Mouse (Mus musculus): ENCODE data around the gene Anxa6. TPM values are rescaled to one million over a fixed set of nuclear protein-coding genes. Genes with fewer than 3 reads are reported as not detected.

Gene Anxa6
- polyA plus RNA-seq, 1 experiment, result 722 TPM

GRCm38 (mm10) chr11:55032286-55032685 is 959 bp downstream of the Anxa6 start:
- H3ac ChIP-seq (ENCODE audit: control insufficient read depth, insufficient read length), result peak overlapping the region; percentile 79
- H3K27me3 ChIP-seq (ENCODE audit: control insufficient read depth, insufficient read depth, insufficient read length), result no peaks in the 10 kb centered on the region
- H3K4me2 ChIP-seq (ENCODE audit: low read depth), result peak overlapping the region; percentile 96
- peak overlapping the region; percentile 95 for H3K4me3 ChIP-seq
- peaks cover 56% of the 10 kb centered on the region for H3K79me2 ChIP-seq (ENCODE audit: control insufficient read depth, insufficient read depth)
- peaks cover 10% of the 10 kb centered on the region for H3K36me3 ChIP-seq (ENCODE audit: control insufficient read depth, insufficient read depth)
- peak; percentile 87 for TF ChIP-seq SRF (IDR thresholded peaks at IDR 0.05; ENCODE audit: control insufficient read depth, insufficient read length, low read depth)
- no peak for TF ChIP-seq TCF3 (IDR thresholded peaks at IDR 0.05; ENCODE audit: insufficient read length, low read depth)

DNA sequence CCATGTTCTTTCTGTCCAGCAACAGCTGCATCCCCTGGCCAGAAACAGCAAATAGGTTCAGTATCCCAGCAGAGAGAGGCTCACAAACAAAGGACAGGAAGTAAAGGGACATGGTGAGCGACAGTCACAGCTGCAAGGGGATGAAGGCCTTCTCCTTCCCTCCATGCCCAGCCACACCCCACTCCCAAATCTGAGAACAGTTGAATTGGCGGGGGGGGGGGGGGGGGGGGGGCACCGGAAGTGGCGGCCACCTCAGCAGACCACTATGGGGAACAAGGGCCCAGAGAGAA is 1.3 kb downstream of the Anxa6 start:
- peaks cover 60% of the 10 kb centered on the region for H3K79me2 ChIP-seq (ENCODE audit: control insufficient read depth, insufficient read depth)
- H3K4me3 ChIP-seq, result peak overlapping the region; percentile 95
- peak overlapping the region; percentile 96 for H3K4me2 ChIP-seq (ENCODE audit: low read depth)
- no peaks in the 10 kb centered on the region for H3K27me3 ChIP-seq (ENCODE audit: control insufficient read depth, insufficient read depth, insufficient read length)
- H3ac ChIP-seq (ENCODE audit: control insufficient read depth, insufficient read length), result no peak overlapping the region
- TF ChIP-seq POLR2AphosphoS2 (IDR thresholded peaks at IDR 0.05; ENCODE audit: insufficient read length, low read depth) (peak; percentile 35), TCF12 (IDR thresholded peaks at IDR 0.05; ENCODE audit: insufficient read depth, poor library complexity, severe bottlenecking) (peak; percentile 63), SRF (IDR thresholded peaks at IDR 0.05; ENCODE audit: control insufficient read depth, insufficient read length, low read depth) (no peak), MAX (IDR thresholded peaks at IDR 0.05; ENCODE audit: low read depth) (no peak), MYOD1 (IDR thresholded peaks at IDR 0.05; ENCODE audit: control insufficient read depth in 1 of 3, insufficient read length in 2 of 3, low read depth in 2 of 3) (peak; percentile 80 to 98 (median 98)), E2F4 (IDR thresholded peaks at IDR 0.05; ENCODE audit: insufficient read depth) (no peak), REST (IDR thresholded peaks at IDR 0.05; ENCODE audit: insufficient read depth, insufficient read length) (no peak), USF1 (IDR thresholded peaks at IDR 0.05; ENCODE audit: low read depth) (no peak), TCF3 (IDR thresholded peaks at IDR 0.05; ENCODE audit: insufficient read length, low read depth) (peak; percentile 87), MYOG (IDR thresholded peaks at IDR 0.05; ENCODE audit: control insufficient read depth in 1 of 3, insufficient read depth in 1 of 3, insufficient read length in 2 of 3, low read depth in 2 of 3) (peak in 1 of 3 experiments; percentile 73), POLR2A (IDR thresholded peaks at IDR 0.05; ENCODE audit: insufficient read length, low read depth) (peak; percentile 43), CEBPB (IDR thresholded peaks at IDR 0.05; ENCODE audit: insufficient read depth, poor library complexity, severe bottlenecking) (no peak)
- H3K36me3 ChIP-seq (ENCODE audit: control insufficient read depth, insufficient read depth), result peaks cover 10% of the 10 kb centered on the region

DNA sequence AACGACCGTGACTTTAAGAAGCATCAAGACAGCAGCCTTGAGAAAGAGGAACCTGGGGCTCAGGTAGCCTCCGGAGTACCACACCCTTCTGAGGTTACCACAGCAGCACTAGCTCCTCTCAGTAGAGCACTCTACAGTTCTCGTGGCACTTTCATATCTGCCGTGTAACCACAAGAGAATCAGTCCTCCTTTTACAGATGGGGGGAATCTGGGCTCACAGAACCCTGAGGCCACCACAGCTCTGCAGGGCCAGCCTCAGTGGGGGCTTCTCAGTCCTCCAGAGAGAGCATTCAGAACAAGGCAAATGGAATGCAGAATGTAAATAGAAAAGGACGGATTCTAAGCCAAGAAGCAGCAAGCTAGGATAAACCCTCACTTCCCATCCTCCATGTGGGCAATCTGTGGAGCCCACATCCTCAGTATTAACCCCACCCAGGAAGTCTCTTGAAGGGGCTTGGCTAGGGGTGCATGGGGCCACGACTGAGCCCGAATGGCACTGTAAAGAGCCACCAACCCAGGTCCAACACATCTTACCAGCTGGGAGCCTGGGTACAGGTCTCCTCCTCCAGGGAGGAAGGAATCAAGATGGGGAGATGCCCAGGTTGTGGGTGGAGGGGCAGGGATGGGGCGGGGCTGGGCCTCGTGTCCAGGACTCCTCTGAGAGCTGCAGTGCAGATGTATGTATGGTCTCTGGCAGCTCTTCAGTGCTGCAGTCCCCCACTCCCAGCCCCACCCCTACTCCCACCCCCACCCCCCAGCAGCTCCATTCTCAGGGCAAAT is 1.8 kb downstream of the Anxa6 start:
- Histone ChIP-seq H3K79me2 (ENCODE audit: control insufficient read depth, insufficient read depth) (peaks cover 65% of the 10 kb centered on the region), H3K36me3 (ENCODE audit: control insufficient read depth, insufficient read depth) (peaks cover 12% of the 10 kb centered on the region), H3K4me2 (ENCODE audit: low read depth) (peak overlapping the region; percentile 96), H3K4me3 (peak overlapping the region; percentile 95), H3K27me3 (ENCODE audit: control insufficient read depth, insufficient read depth, insufficient read length) (no peaks in the 10 kb centered on the region), H3ac (ENCODE audit: control insufficient read depth, insufficient read length) (no peak overlapping the region)
- TF ChIP-seq CEBPB (IDR thresholded peaks at IDR 0.05; ENCODE audit: insufficient read depth, poor library complexity, severe bottlenecking) (no peak), TCF12 (IDR thresholded peaks at IDR 0.05; ENCODE audit: insufficient read depth, poor library complexity, severe bottlenecking) (no peak), MYOG (IDR thresholded peaks at IDR 0.05; ENCODE audit: control insufficient read depth in 1 of 3, insufficient read depth in 1 of 3, insufficient read length in 2 of 3, low read depth in 2 of 3) (no peak), POLR2A (IDR thresholded peaks at IDR 0.05; ENCODE audit: insufficient read length, low read depth) (no peak), MAX (IDR thresholded peaks at IDR 0.05; ENCODE audit: low read depth) (no peak), REST (IDR thresholded peaks at IDR 0.05; ENCODE audit: insufficient read depth, insufficient read length) (no peak), USF1 (IDR thresholded peaks at IDR 0.05; ENCODE audit: low read depth) (no peak), E2F4 (IDR thresholded peaks at IDR 0.05; ENCODE audit: insufficient read depth) (no peak), SRF (IDR thresholded peaks at IDR 0.05; ENCODE audit: control insufficient read depth, insufficient read length, low read depth) (no peak), TCF3 (IDR thresholded peaks at IDR 0.05; ENCODE audit: insufficient read length, low read depth) (no peak), MYOD1 (IDR thresholded peaks at IDR 0.05; ENCODE audit: control insufficient read depth in 1 of 3, insufficient read length in 2 of 3, low read depth in 2 of 3) (no peak), POLR2AphosphoS2 (IDR thresholded peaks at IDR 0.05; ENCODE audit: insufficient read length, low read depth) (no peak)

GRCm38 (mm10) chr11:55028509-55028908 is 4.7 kb downstream of the Anxa6 start:
- peaks cover 94% of the 10 kb centered on the region for H3K79me2 ChIP-seq (ENCODE audit: control insufficient read depth, insufficient read depth)
- H3K36me3 ChIP-seq (ENCODE audit: control insufficient read depth, insufficient read depth), result peaks cover 28% of the 10 kb centered on the region
- H3ac ChIP-seq (ENCODE audit: control insufficient read depth, insufficient read length), result no peak overlapping the region
- no peak for TF ChIP-seq CEBPB (IDR thresholded peaks at IDR 0.05; ENCODE audit: insufficient read depth, poor library complexity, severe bottlenecking)
- no peak for TF ChIP-seq MYOG (IDR thresholded peaks at IDR 0.05; ENCODE audit: control insufficient read depth in 1 of 3, insufficient read depth in 1 of 3, insufficient read length in 2 of 3, low read depth in 2 of 3)
- no peak for TF ChIP-seq MYOD1 (IDR thresholded peaks at IDR 0.05; ENCODE audit: control insufficient read depth in 1 of 3, insufficient read length in 2 of 3, low read depth in 2 of 3)
- H3K27me3 ChIP-seq (ENCODE audit: control insufficient read depth, insufficient read depth, insufficient read length), result no peaks in the 10 kb centered on the region
- no peak overlapping the region for H3K4me3 ChIP-seq
- H3K4me2 ChIP-seq (ENCODE audit: low read depth), result peak overlapping the region; percentile 72

DNA sequence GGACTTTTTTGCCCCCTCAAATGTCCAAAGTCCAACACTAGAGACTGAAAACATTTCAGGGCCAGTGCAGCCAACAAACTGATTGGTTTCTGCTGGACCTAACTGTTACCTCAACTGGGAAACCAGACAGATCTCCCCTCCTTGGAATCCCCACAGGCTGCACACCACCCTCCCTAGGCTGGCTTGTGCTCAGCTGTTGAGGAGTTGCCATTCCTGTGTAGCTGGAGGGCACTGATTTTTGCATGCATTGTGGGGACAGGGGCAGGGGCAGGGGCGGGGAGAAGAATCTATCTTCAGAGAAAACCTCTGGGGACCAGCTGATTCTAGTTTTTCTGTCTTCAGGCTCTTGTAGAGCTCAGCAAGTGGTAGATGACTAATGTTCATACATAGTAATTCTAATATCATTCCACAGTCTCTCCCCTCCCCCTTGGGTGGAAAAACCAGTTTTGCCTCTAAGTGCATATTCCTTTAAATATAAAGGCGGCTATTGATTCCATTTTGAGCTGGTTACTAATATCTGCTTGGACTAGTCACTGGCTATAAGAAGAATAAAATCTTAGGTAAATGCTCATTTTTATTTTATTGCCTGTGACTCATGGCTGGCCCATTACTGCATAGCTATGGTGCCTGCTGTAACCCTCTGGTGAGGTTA is 5.9 kb downstream of the Anxa6 start:
- H3K27me3 ChIP-seq (ENCODE audit: control insufficient read depth, insufficient read depth, insufficient read length), result no peaks in the 10 kb centered on the region
- peaks cover 99% of the 10 kb centered on the region for H3K79me2 ChIP-seq (ENCODE audit: control insufficient read depth, insufficient read depth)
- H3ac ChIP-seq (ENCODE audit: control insufficient read depth, insufficient read length), result no peak overlapping the region
- TF ChIP-seq E2F4 (IDR thresholded peaks at IDR 0.05; ENCODE audit: insufficient read depth), result no peak
- peak in 1 of 3 experiments; percentile 53 for TF ChIP-seq MYOG (IDR thresholded peaks at IDR 0.05; ENCODE audit: control insufficient read depth in 1 of 3, insufficient read depth in 1 of 3, insufficient read length in 2 of 3, low read depth in 2 of 3)
- H3K4me2 ChIP-seq (ENCODE audit: low read depth), result peak overlapping the region; percentile 72
- no peak overlapping the region for H3K4me3 ChIP-seq
- peaks cover 28% of the 10 kb centered on the region for H3K36me3 ChIP-seq (ENCODE audit: control insufficient read depth, insufficient read depth)

All from myocyte (in vitro differentiated cells).